Mouse (Mus musculus): ENCODE results near the gene Dnm3.

- TF ChIP-seq CTCF (IDR thresholded peaks at IDR 0.05; ENCODE audit: insufficient read depth, low read depth, low read length), result no peak
- TF ChIP-seq POLR2A (IDR thresholded peaks at IDR 0.05; ENCODE audit: insufficient read depth, low read depth, low read length), result no peak
These were observed 55.0 kb downstream of the Dnm3 start for GRCm38 (mm10) chr1:162422826-162423225.

Data from olfactory bulb, adult 2 months (tissue).